Mouse (Mus musculus) ES-E14 (cell line): ENCODE measurements around the gene Cst6. TPM values are rescaled to one million over a fixed set of nuclear protein-coding genes. Genes with fewer than 3 reads are reported as not detected.

Experiments
- DNase-seq: peaks from one replicate; pipeline ENCODE4 v3.0.0-alpha.2; 2013; ENCODE audit warnings: low read depth, low spot score
- H3K27ac ChIP-seq: 2 replicates; pipeline ENCODE4 v1.5.1; 2012; ENCODE audit warnings: low read depth, mild to moderate bottlenecking, low read length, moderate library complexity, mixed read lengths; ENCODE audit not compliant: poor library complexity, insufficient read depth, severe bottlenecking
- H3K36me3 ChIP-seq: 2 replicates; pipeline ENCODE4 v1.6.1; 2012; ENCODE audit warnings: mild to moderate bottlenecking, low read length, moderate library complexity, mixed read lengths; ENCODE audit not compliant: control insufficient read depth, poor library complexity, insufficient read depth, severe bottlenecking
- H3K4me1 ChIP-seq, 2 experiments: fragments of 150-350 bp in 1 of 2; sonication (generic) in 1 of 2; 2 replicates each; pipeline ENCODE4 v1.6.1; 2012; ENCODE audit warnings: low read length in 2 of 2, mild to moderate bottlenecking in 1 of 2, mixed read lengths in 1 of 2; ENCODE audit not compliant: control insufficient read depth in 2 of 2, insufficient read depth in 2 of 2, poor library complexity in 1 of 2
- H3K4me3 ChIP-seq, 2 experiments: fragments of 150-350 bp in 1 of 2; sonication (generic) in 1 of 2; 2 replicates each; pipeline ENCODE4 v1.5.1; 2012; ENCODE audit warnings: low read length in 2 of 2, low read depth in 1 of 2, mild to moderate bottlenecking in 1 of 2, mixed read lengths in 1 of 2; ENCODE audit not compliant: insufficient read depth in 1 of 2, poor library complexity in 1 of 2, severe bottlenecking in 1 of 2
- H3K9ac ChIP-seq: 2 replicates; pipeline ENCODE4 v1.6.1; 2012; ENCODE audit warnings: low read depth, mild to moderate bottlenecking, low read length, mixed read lengths; ENCODE audit not compliant: poor library complexity, insufficient read depth, severe bottlenecking
- H3K9me3 ChIP-seq: fragments of 150-350 bp; sonication (generic); 2 replicates; pipeline ENCODE4 v1.6.1; 2012; ENCODE audit warnings: low read depth, mild to moderate bottlenecking, low read length; ENCODE audit not compliant: control insufficient read depth, insufficient read depth
- CHD2 ChIP-seq: IDR thresholded peaks from 2 replicates; pipeline ENCODE4 v1.6.1; 2014; ENCODE audit warnings: mild to moderate bottlenecking, low read depth, low read length, inconsistent platforms
- HCFC1 ChIP-seq: IDR thresholded peaks from 2 replicates; pipeline ENCODE4 v1.6.1; 2012; ENCODE audit warnings: low read length, inconsistent platforms, borderline replicate concordance; ENCODE audit not compliant: insufficient read depth
- MAFK ChIP-seq: IDR thresholded peaks from 2 replicates; pipeline ENCODE4 v1.6.1; 2014; ENCODE audit warnings: mild to moderate bottlenecking, low read depth, low read length, inconsistent platforms; ENCODE audit not compliant: insufficient read depth
- ZC3H11A ChIP-seq: IDR thresholded peaks from 2 replicates; pipeline ENCODE4 v1.6.1; 2012; ENCODE audit warnings: low read depth, mild to moderate bottlenecking, inconsistent platforms, low read length, borderline replicate concordance
- ZNF384 ChIP-seq: IDR thresholded peaks from 2 replicates; pipeline ENCODE4 v1.6.1; 2012; ENCODE audit warnings: low read depth, low read length, inconsistent platforms
- in situ Hi-C, 2 experiments: fragments of 600-800 bp; cut with MboI; formaldehyde crosslinking; loops; one replicate each; pipeline ENCODE4 v1.15.1; 2025; ENCODE audit warnings: low sequenced_read_pairs in 2 of 2, inconsistent platforms in 1 of 2; ENCODE audit not compliant: unreplicated experiment in 2 of 2
- total RNA-seq: library from RNA; depleted of rRNA; stranded (reverse); fragments of 300-350 nt; gene quantifications from 2 replicates; pipeline ENCODE4 v1.2.3, GENCODE M21; 2012

Cst6 gene
- total RNA-seq, 1 experiment = 1.1 TPM

GRCm38 (mm10) chr19:5348064-5348463, 1.3 kb downstream of the Cst6 start:
- in situ Hi-C loops = no loop called here
- TF ChIP-seq HCFC1 (no peak), ZNF384 (no peak), CHD2 (no peak), MAFK (no peak), ZC3H11A (no peak)
- H3K4me3 ChIP-seq = no peak overlapping the region
- no peaks in the 10 kb centered on the region for H3K36me3 ChIP-seq
- no peak for DNase-seq
- H3K4me1 ChIP-seq = no peaks in the 10 kb centered on the region
- no peaks in the 10 kb centered on the region for H3K9me3 ChIP-seq
- H3K27ac ChIP-seq = no peak overlapping the region
- H3K9ac ChIP-seq = no peak overlapping the region

GRCm38 (mm10) chr19:5345297-5346131, 3.9 kb downstream of the Cst6 start:
- Histone ChIP-seq H3K9me3 (no peaks in the 10 kb centered on the region), H3K9ac (no peak overlapping the region), H3K36me3 (no peaks in the 10 kb centered on the region), H3K27ac (no peak overlapping the region), H3K4me3 (no peak overlapping the region), H3K4me1 (no peaks in the 10 kb centered on the region)
- in situ Hi-C loops = no loop called here
- TF ChIP-seq MAFK (no peak), HCFC1 (no peak), ZNF384 (no peak), ZC3H11A (no peak), CHD2 (no peak)
- no peak for DNase-seq

- Histone ChIP-seq H3K4me3 (no peak overlapping the region), H3K9me3 (no peaks in the 10 kb centered on the region), H3K4me1 (no peaks in the 10 kb centered on the region; a peak in 1 of 4 replicates), H3K9ac (no peak overlapping the region), H3K27ac (no peak overlapping the region), H3K36me3 (no peaks in the 10 kb centered on the region)
- no peak for DNase-seq
- no peak for TF ChIP-seq MAFK
- in situ Hi-C loops = no loop called here
These were observed 8.0 kb downstream of the Cst6 start for GRCm38 (mm10) chr19:5341360-5341759.

GRCm38 (mm10) chr19:5337975-5338374, 11.4 kb downstream of the Cst6 start:
- in situ Hi-C loops = no loop called here
- no peaks in the 10 kb centered on the region for H3K36me3 ChIP-seq
- DNase-seq = peak; percentile 81
- no peak overlapping the region for H3K9ac ChIP-seq
- no peaks in the 10 kb centered on the region for H3K9me3 ChIP-seq
- no peak for TF ChIP-seq HCFC1
- peak; percentile 36; the same call in 1 of the 2 replicates for TF ChIP-seq ZC3H11A
- H3K27ac ChIP-seq = no peak overlapping the region
- H3K4me1 ChIP-seq = peaks cover 0 to 2% of the 10 kb centered on the region in 2 experiments; a peak in 2 of 4 replicates
- no peak overlapping the region for H3K4me3 ChIP-seq

GRCm38 (mm10) chr19:5335441-5335840, 13.9 kb downstream of the Cst6 start, which contains the start of gene Catsper1:
Gene Catsper1, plus strand, starts transcription at chr19:5335741.
- Histone ChIP-seq H3K36me3 (no peaks in the 10 kb centered on the region), H3K4me1 (peaks cover 0 to 2% of the 10 kb centered on the region in 2 experiments; a peak in 2 of 4 replicates), H3K9me3 (no peaks in the 10 kb centered on the region), H3K27ac (no peak within 1 kb of the TSS), H3K9ac (no peak within 1 kb of the TSS), H3K4me3 (no peak within 1 kb of the TSS)
- no peak for TF ChIP-seq ZC3H11A
- no peak for TF ChIP-seq ZNF384
- TF ChIP-seq CHD2 = no peak
- TF ChIP-seq HCFC1 = no peak
- no peak for TF ChIP-seq MAFK
- no peak for DNase-seq
- in situ Hi-C loops = no loop called here
